Mouse (Mus musculus) 3T3-L1 (cell line): ENCODE results near the gene Trak1.
A peak's percentile ranks its signal among the peaks of the same experiment; 100 is the strongest.

Experiments used
- DNase-seq: peaks from one replicate; pipeline ENCODE4 v3.0.0-alpha.2; 2015; ENCODE audit warnings: low read depth, low spot score

The Trak1 gene

DNA sequence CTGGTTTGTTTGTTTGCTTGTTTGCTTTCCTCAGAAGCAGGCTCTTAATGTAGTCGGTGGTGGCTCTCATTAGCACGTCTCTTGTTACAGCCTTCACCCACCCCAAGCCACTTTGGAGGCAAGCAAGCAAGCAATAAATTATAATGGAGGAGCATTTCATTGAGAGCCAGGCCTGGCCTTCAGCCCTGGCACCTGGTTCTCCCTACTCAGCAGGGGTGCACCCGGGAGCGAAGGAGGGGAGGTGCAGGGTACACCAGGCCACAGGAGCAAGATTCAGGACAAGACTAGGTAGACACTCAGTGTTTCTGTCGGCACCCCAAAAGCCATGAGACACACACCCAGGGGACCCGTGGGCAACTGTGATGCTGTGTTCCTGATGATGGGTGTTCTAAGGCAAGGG lies 72.3 kb downstream of the Trak1 start:
- DNase-seq = no peak

DNA sequence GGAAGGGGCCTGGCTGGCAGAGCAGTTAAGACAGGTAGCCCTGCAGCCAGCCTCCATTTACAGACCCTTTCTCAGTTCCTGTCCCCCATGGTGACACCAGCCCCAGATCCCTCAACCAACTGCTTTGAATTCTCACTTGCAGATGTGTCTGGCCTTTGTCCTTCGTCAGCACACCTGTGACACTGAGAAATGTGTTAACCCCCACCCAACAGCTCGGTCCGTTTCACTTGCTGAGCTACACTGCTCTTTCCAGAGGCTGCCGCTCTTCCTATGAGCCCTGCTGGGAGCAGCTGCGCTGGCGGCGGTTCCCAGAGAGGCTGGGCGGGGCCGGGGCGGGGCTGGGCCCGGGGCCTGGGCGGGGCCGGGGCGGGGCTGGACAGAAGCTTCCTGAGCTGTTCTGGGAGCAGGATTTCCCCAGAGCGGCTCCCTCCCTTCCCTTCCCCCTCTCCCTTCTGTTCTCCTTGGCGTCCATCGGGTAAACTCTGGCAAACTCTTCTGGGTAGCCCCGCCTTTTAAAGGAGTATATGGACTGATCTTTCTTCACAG lies 74.1 kb downstream of the Trak1 start:
- peak; percentile 93 for DNase-seq

DNA sequence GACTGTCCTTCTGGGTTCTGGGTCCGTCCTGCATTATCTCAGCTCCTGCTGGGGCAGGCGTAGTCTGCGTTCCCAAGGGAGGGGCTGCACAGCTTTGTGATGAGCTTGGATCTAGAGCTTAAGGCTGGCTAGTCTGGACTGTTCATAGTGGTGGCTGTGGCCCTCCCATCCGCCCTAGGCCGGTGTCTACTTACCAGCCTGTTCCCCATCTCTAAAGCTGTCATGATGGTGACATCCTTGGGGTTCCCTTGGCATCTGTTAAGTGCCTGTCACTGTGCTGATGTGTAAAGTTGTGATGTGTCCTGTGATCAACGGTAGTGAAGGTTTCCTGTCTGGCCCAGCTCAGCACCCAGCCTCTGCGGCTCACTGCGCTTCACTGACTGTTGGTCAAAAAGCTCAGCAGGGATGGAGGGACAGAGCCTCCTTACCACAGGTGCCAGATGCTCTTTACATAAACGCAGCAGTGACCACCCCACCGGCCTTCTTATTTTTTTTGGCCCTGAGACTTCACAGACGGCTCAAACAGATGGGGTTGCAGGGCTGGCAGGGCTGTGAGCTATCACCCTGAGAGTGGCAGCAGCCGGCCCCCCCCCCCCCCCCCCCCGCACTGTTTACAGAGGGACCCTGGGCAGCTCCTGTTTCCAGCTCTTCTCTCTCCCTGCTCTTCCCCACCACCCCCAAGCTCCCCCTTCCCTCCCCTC lies 74.8 kb downstream of the Trak1 start:
- DNase-seq = no peak

DNA sequence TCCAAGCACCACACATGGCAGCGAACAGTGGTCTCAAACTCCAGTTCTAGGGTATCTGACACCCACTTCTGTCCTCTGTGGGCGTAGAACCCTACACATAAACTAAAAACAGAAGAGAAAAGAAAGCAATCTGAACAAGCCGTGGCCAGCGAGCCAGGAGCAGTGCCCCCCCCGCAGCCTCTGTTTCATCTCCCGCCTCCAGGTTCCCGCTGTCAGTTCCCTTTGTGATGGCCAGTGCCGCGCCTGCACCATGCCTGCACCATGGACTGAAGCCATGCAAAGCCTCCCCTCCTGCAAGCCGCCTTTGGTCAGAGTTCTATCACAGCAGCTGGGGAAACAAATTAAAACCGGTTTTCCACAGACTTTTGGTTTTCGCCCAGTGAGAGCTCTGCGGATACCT lies 75.8 kb downstream of the Trak1 start:
- DNase-seq = no peak

DNA sequence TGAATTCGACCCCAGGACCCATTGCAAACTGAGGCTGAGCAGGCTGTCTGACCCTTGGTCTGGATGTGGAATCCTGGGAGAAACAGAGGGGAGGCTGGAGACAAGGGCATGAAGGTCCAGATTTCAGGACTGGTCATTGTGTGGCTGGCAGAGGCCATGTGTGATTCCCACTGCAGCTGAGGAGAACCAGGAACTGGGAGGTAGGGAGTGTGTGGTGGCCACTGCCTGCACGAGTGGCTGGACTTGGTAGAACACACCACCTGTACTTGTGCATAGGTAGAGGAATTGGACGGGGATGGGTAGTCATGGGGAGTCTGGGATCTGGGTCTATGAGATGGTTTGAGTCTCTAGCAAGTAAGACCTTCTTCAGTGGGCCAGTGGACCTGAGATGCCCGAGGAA lies 76.2 kb downstream of the Trak1 start:
- no peak for DNase-seq

DNA sequence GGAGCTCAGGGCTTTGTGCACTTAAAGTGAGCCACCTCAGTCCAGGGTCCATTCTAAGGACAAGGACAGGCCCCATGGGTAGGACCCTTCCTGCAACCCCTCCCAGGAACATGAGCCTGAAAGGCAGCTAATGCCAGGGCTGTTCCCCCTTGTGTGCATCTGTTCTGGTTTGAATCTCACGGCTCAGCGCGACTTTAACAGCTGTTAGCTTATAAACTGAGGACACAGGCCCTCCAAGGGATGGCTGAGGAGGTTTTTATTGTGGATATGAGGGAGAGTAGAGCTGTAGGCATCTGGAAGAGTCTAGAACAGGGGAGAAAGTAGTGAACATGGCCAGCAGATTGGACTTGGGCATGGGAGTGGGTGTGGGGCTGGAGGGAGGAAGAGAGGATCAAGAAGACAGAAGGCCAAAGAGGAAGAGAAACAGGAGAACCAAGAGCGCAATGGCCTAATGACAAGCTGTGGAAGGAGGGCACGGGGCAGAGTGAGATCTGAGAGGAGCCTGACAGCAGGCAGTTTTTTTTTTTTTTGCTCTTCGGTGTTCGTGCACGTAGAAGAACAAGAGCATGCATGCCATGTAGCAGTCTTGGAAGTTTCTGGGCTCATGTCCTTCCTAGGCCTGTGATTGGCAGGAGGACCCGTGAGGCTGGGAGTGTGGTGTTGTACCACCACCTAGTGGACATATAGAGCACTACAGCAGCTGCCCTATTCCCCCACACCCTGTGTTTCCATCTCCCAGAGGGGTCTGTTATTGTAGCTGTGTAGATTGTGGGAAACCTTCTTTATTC lies 77.0 kb downstream of the Trak1 start:
- peak; percentile 84 for DNase-seq

DNA sequence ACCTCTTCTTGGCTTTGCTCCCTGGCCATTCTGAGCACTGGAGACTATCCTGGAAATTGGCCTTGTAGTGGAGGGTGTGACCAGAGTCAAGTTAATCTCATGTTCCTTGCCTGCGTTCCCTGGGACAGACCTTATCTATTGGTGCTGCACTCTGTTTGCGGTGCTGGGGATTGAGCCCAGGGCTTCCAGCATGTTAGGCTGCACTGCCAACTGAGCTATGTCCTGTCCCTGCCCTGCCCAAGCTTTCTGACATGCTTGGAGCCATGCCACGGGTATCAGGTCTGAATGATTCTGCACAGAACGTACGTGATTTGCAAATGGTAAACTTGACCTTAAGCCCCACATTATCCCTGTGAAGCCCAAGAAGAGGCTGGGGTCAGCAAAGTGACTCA lies 77.6 kb downstream of the Trak1 start:
- no peak for DNase-seq

DNA sequence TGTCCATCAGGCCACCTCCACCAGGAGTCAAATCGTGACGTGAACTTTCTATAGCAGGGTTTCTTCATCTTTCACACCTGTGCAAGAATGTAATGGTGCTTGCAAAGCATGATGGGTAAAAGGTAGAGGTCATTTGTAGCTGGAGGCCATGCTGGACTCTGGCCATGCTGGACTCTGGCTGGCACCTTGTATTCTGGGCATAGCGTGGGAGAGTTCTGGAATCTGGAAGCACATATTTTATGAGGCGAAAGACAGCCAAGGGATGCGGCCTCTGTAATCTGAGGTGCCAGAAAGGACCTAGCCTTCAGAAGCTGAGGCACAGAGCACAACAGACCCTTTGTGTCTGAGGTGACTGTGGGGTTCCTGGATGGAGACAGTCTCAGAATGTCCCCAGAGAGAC lies 78.8 kb downstream of the Trak1 start:
- no peak for DNase-seq

DNA sequence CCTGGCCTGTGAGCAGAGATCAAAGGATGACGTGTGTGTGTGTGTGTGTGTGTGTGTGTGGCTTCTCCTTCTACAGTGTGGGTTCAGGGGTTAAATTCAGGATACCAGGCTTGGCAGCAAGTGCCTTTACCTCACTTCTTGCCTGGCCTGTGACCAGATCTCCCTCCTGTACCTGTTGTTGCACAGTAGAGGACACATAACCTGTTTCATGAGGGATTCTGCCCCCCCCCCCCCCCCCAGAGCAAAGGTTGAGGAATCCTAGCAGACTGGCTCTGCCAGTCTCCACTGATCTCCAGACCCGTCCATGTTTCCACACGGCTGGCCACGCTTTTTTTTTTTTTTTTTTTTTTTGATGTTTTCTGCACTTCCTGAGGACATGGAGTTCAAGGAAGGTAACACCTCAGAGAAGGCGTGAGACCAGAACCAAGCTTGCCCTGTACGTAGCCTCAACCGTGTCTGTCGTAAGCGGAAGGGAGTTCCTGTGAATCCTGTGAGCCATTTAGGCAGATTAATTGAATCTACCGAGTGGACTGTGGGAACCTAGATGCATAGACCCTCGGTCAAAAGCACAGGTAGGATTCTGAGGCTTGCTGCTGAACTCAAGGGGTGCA lies 83.1 kb downstream of the Trak1 start:
- no peak for DNase-seq

DNA sequence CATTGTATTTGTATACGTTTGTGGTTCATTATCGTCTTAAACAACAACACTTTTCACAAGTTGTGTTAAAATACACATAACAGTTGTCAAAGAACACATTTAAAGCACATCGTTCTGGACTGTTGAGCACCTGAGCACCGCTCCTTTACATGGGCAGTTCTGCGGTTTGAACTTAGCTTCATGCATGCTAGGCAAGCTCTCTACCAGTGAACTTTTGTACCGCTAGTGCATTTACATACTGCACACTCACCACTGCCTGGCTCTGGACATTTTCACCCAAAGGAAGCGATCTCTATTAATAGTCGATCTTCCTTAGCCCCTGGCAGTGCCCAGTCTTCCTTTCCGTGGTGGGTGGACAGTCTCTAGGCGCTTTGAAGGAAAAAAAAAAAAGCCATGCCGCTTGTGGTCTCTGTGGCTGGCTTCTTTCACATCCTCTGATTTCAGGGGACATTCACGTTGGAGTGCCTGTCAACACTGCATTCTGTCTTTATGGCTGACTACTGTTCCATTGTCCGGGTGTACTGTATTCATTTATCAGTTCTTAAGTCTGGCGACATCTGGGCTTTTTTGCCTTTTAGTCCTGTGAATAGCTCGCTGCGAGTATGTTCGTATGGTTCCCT lies 84.5 kb downstream of the Trak1 start:
- no peak for DNase-seq

DNA sequence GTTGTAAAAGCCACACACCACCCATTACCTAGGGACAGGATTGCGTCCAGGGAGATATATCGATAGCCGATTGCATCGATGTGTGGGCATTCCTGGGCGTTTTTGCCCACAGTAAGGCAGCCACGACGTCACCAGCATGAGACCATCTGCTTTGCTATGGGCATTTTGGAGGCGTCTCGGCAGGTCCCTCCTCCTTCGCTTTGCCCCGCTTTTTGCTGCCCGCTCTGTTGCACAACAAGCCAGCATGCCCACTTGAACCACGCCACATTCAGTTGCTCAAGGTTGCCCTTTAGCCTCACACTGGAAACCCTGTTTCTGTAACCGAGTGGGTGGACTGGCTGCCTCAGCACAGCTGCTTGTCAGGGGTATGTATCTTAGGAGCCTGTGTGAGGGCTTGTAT lies 85.3 kb downstream of the Trak1 start:
- no peak for DNase-seq

DNA sequence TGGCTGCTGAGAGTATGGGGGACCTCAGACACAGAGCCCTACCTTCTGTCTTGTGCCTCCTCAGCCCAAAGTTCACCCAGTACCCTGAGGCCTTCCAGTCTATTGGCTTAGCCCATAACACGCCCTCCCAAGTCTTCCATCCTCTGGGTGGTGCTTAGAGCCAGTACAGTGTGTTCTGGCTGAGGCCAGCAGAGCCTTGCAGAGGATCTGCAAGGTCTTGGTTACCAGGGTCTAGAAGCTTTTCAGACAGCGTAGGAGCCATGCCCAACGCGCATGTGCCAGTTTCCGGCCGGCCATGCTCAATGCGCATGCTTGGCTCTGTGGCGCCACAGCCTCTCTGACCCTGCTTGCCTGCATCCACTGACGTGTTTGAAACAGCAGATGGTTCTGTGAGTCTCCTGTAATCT lies 85.9 kb downstream of the Trak1 start:
- no peak for DNase-seq

DNA sequence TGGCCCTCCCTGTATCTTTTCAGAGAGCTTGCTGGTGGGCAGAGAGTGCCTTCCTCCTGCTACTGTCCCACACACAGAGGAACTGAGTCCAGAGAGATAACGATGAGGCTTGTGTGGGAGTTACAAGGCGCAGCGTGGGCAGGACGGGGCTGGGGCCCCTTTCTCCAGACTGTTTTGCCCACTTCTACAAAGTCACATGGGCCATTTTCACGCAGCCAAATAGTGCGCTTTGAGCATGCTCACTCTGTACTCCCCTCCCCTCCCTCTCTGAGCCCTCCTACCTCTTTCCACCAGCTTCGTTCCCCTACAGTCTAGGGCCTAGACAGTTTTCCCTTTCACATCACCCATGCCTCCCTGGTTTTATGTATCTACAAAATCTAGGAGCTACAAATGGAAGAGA lies 87.3 kb downstream of the Trak1 start:
- DNase-seq = no peak

DNA sequence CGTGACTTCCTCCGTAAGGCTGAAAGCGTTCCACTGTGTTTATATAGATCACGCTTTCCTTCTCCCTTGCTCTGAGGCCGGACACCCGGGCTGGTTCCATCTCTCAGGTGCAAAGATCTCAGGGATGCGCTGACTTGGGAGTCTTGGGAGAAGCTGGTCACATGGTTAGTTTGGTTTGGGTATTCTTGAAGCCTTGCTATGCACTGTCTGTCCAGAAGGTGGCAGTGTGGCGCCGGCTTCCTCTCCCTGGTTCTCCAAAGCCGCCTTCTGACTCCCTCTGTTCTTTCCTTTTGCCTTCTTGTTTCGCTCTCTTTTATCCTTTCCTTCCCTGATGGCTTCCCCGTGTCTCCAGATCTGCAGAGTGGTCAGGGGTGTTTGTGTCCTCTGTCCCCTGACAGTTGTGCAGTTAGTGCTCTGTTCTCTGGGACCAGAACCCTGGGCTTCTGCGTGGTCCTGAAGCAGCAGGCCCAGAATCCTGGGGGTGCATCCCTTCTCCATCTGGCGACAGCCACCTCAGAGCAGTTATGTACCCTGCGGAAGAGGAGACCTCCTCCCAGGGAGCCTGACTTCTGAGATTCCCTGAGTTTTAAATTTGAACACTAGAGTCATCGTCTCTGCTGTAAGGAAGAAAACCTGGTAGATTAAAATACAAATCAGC lies 87.9 kb downstream of the Trak1 start:
- peak; percentile 85 for DNase-seq

DNA sequence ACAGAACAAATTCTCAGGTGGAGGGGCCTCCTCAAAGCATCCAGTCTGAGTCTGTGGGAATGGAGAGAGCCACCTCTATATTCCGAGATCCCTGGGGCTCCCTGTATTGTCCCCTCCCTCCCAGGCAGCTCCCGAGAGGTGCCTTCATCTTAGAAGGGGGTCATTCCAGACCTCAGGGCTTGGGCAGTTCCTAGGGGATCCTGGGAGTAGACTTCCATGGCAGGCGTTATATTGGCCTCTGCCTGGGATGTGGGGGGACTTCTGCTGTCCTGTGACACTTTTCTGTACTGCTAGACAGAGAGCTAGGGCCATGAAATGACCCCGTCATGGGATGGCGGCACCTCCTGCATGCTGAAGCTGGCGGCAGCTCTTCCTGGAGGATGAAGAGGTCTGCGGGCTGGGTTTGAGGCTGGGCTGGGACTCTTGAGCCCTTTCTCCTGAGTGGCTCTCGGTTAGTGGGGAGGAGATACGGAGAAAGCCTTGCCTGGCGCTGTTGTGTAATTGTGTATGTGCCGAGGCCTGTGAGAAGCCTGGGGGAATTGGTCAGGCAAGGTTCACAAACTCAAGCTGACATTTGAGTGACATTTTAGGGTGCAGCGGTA lies 88.5 kb downstream of the Trak1 start:
- DNase-seq = no peak

DNA sequence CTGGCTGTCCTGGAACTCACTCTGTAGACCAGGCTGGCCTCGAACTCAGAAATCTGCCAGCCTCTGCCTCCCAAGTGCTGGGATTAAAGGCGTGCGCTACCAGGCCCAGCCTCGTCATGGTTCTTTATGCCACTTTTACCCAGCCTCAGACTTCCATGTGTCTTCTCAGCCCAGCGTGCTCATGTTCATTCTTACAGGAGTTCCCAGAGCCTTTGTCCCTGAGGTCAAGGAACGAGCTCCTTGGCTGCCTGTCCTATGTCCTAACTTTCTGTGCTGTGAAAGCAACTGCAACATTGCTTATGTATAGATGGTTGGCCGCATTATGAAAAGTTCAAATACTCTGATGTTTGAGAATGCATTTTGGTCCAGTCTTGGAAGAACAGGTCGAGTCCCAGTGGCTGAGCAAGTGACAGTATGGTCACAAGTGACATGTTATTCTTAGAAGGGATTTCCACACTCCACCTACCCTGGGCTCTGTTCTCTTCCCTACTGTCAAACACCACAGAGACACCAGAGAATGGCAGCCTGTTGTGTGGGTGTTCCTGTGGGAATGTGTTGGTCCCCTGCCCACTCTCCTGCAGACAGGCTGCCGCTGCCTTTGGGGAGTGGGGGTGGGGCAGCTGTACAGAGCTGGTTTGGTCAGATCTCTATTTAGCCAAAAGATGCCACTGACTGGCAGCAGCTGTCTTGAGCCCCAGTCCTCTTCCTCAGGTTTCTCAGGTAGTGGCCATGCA lies 90.4 kb downstream of the Trak1 start:
- DNase-seq = no peak

DNA sequence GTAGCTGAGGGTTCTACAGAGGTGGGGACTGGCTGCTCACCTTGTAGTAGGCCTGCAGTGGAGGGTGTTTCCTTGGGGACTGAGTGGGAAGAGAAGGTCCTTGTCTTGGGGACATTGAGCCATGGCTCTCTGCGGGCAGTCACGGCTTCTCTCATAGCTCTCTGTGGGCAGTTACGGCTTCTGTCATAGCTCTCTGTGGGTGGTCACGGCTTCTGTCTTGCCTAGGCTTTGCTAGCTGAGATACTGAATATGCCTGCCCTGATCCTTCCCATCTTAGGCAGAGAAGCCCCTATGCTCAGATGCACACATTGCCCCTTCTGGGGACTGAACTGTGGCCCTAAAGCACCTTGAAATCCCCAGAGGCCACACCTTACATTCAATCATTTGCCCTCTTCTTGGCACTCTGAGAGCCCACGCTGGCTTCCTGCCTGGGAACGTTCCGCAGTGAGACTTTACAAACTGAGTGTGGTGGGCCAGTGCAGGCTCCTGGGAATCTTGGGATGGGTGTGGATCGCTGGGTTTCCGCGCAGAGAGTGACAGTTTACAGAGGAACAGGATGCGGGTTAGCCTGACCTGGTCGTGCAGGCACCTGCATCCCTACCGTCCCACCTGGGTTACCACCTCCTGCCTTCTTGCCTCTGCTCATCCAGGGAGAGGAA lies 91.1 kb downstream of the Trak1 start:
- DNase-seq = no peak

DNA sequence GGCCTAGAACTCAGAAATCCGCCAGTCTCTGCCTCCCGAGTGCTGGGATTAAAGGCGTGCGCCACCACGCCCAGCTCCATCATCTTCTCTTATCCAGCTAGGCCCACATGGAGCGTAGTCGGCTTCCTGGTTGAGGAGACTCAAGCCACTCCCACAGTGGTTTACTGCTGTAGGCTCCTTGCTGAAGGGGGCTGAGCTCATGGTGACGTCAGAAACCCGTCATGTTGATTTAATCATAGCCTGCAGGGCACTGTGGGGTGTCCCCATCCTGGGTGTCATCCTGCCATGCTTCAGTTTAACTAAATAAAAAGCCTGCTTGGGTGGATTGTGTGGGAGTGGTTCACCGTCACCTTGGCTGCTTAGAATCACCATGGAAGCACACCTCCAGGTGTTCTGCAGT lies 92.0 kb downstream of the Trak1 start:
- no peak for DNase-seq

DNA sequence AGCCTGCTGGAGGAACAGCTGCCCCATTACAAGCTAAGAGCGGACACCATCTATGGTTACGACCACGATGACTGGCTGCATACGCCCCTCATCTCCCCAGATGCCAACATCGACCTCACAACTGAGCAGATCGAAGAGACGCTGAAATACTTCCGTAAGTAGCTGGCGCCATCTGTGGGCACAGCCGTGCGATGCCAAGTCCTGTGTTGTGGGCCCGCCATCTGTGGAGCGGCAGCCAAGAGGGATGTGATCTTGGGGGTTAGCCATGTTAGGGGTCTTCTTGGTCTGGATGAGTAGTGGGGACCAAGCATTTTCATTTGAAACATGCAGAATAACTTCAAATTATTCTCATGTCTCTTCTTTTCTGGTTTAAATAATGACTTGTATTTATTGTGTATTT lies 94.6 kb downstream of the Trak1 start:
- no peak for DNase-seq

DNA sequence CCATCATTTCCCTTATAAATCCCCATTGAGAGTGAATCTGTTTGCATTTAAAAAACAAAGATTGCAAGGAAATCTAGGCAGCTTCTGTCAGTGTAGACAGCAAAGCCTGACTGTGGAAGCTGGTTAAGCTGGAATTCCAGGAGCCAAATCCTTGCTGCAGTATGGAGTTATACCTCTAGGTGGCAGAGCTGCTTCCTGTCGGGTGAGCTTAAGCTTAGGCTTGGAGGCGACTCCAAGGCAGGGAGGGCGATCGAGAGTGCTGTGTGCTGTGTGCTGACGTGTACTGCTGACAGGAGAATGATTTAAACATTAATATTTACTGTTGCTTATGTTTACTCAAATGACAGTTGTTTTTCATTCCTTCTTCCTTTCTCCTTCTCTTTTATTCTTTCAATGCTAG lies 95.1 kb downstream of the Trak1 start:
- DNase-seq = peak; percentile 69
